Mouse (Mus musculus) embryo, embryonic 11.5 days (tissue): Measurements from ENCODE around the gene Fam120c.

ENCODE experiments used
- DNase-seq: peaks from one replicate; pipeline ENCODE4 v3.0.0-alpha.2; 2012; ENCODE audit warnings: low read depth, low spot score

Fam120c gene

DNA sequence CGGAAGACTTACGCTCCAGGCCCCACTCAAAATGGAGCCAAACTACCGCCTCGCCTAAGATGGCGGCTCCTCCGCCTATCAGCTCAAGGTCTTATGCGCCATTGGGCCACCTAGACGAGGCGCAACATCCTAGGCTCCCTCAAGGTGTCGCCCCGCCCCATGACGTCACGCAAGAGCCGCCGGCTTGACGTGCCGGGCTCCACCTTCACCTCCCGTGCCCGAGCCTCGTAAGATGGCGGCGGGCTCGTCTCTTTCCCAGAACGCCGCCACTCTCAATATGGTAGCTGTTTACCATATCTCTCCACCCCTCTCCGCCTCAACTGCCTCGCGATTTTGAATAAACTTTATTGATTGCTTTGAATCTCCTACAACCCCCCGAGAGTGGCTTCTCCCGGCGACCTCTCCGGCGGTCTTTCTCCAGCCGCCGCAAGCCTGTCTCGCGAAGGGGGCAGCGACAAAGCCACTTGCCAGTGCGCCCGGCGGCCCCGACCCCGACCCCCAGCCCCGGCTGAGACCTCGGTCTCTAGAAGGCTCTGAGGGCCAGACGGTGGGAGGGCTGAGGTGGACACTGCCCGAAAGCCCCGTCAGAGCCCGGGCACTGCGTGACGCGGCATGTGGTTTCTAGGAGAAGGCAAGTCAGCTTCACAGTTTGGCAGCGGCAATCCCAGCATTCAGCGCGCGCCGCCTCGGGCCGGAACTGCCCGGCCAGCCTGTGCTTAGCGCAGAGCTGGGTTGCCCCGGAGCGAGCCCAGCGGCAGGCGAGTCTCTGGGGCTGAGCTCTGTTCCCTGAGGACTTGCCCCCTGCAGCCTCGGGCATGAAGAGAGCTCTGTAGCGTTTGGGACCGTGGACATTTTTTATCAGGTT is 176.7 kb downstream of the Fam120c start, which contains the start of gene Phf8:
Phf8 (plus strand) TSS at position 215 of the 865 bp plus-strand sequence.
- peak; percentile 91 for DNase-seq
